Mouse (Mus musculus) frontal cortex, adult 2 months (tissue): ENCODE results near the gene Secisbp2. TPM values are rescaled to one million over a fixed set of nuclear protein-coding genes. Genes with fewer than 3 reads are reported as not detected.

ENCODE experiments used
- DNase-seq, 2 experiments: peaks; one replicate each; pipeline ENCODE4 v3.0.0; 2022; ENCODE audit warnings: low spot score in 1 of 2; ENCODE audit errors: extremely low spot score in 1 of 2
- polyA plus RNA-seq: library from polyadenylated mRNA; depleted of rRNA; stranded (reverse); fragments of >200 nt; gene quantifications from 2 replicates; pipeline ENCODE4 v1.2.3, GENCODE M21; 2012

The Secisbp2 gene
- polyA plus RNA-seq, 1 experiment = 24.2 TPM

DNA sequence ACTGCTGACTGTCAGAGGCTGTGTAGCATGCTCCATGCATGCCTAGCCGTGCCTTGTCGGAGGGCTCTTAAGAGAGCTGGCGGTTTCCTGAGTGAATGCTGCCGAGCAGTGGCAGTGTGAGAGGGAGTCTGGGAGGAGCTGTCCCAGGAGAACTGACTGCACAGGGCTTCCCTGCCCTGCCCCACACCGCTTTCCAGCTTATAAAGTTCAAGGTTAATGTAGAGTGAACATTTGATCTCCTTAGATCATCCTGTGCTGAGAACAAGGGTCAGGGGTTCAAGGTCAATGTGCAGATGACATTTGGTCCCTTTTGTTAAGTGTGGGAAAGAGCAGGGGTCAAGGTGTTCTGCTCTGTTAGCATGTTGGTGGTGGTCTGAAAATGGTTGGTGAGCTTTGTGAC is 29.6 kb downstream of the Secisbp2 start:
- no peak for DNase-seq

DNA sequence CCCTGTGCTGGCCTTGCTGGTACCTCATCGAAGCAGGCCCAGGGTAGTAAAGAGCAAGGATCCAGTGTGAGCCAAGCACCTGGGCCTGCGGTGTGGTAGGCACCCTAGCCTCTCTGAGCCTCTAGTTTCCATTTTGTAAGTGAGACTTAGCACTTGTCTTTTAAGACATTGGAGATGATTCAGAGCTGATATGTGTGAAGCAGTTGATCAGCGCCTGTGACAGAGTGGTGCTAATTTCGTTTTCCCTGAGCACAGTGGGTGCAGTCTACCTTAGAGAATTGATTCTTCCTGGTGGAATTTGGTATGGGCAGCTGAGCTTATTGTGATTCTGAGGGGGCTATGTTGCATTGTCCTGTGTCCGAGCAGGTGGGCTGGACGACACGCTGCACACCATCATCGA is 30.1 kb downstream of the Secisbp2 start:
- no peak for DNase-seq

DNA sequence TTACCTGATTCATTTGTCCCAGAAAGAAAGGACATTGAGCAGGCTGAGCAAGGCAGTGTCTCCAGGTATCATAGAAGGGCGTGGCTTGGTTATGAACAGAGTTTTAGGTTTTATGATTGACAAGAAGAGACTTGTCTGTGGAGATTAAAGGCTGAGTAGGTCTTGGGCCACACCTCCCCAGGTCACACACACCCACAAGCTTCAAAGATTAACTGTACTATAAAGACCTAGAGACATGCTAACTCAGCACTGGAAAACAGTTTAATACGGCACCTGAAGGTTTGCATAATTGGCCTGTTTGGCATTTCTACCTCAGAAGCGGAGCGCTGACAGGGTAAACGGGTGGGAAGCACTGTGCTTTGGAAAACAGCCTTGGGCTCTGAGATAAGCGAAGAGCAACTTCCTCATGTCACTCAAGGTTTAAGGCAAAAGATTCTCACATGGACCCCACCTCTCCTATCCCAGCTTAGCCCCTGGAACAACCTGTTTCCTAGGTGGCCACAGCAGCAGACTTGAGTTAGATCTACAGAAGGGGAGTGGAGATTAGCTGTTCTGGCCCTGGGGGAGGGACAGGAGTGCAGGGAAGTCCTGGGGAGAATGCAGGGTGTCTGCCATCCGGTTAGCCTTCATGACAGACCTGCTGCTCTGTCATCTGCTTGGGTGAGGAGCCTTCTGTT is 33.9 kb downstream of the Secisbp2 start:
- DNase-seq = no peak

DNA sequence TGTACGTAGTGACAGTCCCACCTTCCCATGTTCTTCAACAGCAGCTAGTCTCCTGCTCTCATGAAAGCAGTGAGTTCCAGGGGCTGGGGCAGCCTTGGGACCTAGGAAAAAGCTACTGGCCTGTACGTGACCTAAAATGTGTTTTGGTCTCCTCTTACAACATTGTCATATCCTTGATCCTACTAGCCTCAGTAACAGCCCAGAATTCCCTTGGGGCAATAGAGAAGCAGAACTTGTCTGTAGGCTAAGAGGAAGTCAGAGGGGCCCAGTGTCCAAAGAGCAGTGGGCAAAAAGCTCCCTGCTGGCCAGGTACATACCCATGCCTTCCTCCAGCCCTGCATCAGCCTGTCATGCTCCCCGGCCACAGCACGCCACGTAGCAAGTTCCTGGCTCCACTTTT is 35.5 kb downstream of the Secisbp2 start:
- DNase-seq = no peak

DNA sequence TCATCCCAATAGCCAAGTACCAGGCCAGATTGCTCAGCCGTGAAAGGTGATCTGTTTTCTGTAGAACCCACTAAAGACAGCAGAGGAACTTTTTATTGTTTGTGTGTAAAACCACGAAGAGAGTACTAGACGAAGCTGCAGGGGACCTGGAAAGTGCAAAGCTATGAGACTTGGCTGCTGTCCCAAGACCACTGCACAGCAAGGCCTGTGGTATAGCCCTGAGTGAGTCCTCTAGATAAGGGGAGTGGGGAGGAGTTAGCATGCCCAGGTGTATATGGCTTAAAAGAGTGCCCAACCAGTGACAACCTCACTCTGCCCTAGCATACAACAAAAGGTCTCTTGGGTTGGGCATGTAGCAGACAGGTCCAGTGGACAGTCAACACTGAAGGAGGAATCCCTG is 37.2 kb downstream of the Secisbp2 start:
- DNase-seq = no peak

DNA sequence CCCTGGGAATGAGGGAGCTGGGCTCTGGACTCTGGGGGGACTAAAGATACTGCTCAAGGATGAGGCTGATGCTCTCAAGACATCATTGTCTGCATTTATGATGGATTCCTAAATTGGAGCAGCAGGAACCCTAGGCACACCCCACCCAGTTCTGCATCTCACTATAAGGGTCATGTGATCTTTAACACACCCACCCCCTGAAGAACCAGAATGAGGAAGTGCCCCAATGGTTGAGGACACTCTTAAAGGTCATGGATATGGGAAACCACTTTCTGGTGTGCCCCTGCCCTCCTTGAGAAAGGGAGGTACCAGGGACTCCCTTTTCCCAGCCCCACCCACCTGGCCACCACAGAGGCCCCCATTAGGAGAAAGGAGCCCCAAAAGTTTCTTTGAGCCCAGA is 45.0 kb downstream of the Secisbp2 start:
- DNase-seq = no peak

DNA sequence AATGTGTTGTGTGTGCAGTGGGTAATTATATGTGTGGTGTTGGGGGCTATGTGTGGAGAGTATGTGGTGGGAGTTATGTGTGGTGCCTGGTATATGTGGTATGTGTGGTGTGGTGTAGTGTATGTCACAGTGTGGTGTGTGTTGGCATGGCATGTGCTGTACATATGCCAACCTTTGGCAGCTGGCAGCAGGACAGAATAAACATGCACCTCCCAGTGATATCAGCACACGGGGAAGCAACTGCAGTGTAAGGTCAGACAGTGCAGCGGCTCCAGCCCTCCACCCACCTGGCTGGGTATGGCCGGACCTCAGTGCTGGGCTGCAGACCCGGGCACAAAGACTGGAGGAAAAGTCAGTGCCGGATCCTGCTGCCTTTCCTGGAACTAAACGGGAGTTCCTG is 46.0 kb downstream of the Secisbp2 start:
- no peak for DNase-seq

DNA sequence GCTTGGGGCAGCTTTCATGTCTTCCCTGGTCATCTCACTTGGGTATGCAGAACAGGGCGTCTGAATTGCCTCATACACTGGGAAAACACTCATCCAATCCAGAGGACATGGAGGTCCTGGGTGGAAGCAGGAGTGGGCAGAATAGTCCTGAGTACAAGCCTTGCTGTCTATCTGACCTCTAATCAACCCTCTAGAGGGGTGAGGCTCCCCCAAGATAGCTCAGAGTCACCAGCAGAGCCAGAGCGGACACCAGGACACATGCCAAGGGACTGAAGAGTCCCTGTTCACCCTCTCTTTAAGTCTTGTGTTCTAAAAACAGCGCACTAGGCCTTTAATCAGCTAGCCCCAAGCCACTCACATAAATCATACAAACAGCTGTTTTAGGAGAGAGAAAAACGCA is 46.4 kb downstream of the Secisbp2 start:
- DNase-seq = no peak

DNA sequence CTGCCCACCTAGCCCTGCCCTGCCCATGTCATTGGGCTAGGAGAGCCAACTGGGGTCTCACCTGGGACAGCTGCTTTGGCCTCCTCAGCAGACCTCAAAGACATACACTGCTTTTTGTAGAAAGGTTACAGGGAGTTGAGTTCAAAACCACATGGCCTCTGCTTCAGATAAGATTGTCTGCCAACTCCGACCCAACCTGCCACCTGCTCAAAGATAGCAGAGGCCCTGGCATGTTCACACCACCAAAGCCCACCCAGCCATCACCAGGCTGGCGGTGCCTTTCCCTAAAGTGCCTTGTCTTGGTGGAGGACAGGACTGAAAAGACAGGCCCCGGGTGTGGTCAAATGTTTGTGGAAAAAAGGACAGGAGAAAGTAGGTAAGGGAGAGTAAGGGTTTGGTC is 46.8 kb downstream of the Secisbp2 start:
- DNase-seq = no peak

DNA sequence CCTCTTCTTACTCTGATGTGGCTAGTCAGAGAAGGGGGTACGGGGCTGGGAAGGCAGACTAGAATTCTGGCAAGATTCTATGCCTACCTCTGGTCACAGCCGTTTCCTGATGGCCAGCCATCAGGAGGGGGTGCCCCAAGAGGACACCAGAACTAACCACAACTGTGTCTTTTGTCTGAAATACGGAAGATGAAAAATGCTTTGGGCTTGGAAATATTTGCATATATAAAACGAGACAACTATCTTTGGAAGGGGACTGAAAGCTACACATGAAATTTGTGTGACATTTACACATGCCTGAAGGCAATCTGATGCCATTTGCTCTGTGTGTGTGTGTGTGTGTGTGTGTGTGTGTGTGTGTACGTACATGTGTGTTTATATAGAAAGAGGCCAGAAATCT is 52.4 kb downstream of the Secisbp2 start:
- DNase-seq = no peak

DNA sequence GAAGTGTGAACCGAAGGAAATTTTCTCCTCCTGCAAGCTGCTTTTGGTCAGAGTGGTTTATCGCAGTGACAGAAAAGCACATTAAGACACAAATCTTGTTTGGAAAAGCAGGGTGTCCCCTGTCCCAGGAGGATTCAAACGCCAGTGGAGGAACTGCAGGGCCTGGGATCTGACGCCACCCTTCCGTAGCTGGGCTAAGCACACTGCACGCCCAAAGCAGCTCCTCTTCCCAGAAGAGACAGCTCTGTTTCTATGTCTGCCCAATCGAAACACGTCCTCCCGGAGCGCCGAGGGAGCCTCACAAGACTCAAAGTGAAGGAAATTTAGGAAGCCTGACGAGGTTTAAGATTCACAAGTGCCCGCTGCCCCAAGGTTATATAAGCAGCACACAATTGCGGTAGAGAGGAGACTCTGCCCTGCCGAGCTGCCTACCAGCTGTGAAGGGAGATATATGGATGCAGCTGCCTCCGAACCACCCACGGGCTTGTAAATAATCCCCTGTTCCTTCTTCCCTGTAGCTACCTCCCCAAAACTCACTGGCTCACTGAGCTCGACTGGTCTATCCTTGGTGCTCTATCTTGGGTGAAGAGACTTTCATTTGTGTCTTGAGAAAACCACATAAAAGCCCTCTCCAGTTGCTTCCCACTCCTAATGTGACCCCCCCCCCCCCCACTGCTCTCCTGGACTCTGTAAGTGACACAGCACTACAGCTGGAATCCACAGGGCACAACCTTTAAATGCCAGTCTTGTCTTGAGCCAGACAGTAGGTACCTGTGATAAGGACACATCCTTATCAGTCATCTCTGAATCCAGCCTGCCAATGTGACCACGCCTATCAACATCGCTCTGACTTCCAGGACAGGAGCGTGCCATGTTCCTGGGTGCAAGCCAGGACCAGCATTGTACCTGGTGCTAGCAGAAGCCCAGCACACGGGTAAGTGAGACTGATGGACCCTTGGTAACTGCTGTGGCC is 54.7 kb downstream of the Secisbp2 start:
- peak in 1 of 2 experiments; percentile 37 for DNase-seq

DNA sequence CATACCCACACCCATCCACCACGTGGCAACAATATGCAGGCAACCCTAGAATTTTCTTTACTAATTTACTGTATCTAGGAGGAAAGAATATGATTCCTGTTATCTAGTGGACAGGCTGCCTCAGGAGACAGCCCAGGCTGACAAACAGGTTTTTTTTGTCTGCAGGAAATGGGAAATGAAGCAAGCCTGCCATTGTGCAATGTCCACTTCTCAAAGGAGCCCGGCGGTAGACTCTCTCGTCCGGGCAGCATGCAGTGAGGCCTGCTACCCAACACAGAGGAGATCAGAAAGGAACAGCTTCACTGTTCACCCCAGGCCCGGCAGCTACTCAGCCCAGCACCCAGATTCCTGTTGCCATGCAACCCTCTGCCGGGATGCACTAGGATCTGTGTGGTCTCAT is 59.2 kb downstream of the Secisbp2 start:
- DNase-seq = no peak

DNA sequence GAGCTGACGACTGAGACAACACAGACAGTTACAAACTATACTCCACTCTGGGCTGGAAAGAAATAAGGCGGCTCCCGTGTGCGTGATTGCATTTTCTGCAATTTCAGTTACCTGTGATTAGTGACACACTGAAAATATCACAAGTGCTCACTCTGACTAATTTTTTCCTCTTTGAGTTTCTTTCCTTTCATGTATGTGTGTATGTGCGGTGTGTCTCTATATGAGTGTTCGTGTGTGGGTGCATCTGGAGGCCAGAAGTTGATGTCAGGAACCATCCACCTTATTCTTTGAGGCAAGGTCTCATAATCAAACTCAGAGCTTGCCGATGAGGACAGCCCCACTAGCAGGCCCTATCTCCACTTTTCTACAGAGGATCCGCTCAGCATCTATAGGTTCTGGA is 60.5 kb downstream of the Secisbp2 start:
- no peak for DNase-seq

DNA sequence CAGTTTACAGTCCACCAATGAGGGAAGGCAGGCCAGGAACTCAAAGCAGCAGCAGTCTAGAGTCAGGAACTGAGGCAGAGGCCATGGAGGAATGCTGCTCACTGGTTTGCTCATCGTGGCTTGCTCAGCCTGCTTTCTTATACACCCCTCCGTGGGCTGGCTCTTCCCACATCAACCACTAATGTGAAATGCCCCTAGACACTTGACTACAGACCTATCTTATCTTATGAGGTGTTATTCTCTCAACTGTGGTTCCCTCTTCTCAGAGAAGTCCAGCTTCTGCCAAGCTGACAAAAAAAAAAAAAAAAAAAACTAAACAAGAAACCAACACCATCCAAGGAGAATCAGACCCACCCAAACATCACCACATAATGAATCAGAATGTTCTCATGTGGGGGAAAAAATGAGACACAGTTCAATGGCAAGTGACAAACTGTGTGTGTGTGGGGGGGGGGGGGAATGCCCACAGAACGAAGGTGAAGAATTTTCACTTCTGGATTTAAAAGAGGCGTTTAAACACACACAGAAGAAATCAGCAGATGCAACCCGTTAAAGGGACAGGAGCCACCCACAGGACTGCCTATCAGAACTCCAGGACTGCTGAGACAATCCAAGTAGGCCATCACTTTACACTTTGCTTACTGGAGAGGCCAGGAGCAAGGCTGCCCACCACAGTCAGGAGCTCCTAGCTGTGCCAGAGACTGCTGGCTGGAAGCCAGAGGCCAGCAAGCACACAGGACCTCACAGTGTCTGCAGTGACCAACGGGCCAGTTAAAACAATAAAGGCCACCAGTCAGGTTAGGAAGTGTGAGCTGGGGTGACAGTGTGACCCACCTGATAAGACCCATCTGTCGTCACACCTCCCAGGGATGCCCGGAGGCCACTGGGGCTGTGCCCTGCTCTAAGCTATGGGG is 65.1 kb downstream of the Secisbp2 start:
- DNase-seq = peak in 1 of 2 experiments; percentile 35

DNA sequence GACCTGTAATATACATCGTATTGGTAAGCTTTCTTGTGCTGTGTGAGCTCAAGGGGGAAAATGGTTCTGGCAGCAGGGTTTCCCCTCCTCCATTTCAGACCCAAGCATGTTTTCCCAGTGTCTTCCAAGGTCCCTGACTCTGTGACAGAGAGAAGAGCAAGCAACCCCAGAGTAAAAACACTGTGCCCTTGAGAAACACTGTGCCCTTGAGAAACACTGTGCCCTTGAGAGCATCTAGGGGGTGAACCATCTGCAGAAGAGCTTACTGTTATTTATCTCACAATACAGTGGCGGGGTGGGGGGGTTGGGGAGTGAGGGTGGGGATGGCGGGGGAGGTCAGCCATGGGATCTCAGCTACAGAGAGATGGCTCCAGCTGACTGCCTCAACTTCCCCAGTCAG is 67.8 kb downstream of the Secisbp2 start:
- DNase-seq = no peak

DNA sequence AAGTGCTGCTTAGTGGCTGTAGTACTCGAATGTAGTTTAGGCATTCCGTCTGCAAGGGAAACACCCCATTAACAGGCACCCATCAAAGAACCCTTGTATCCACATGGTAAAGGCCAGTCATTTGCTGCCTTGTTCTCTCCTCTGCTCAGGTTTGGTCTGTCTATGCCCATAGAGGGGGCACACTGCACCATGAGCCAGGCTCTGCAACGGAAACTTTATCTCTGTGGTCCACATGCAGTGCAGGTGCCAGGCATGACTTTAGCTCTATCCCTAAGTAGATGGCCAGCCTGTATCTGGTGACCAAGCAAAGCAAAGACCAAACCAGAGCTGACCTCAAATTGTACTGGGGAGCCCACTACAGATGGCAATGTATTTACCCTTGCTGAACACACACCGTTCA is 69.1 kb downstream of the Secisbp2 start:
- no peak for DNase-seq

DNA sequence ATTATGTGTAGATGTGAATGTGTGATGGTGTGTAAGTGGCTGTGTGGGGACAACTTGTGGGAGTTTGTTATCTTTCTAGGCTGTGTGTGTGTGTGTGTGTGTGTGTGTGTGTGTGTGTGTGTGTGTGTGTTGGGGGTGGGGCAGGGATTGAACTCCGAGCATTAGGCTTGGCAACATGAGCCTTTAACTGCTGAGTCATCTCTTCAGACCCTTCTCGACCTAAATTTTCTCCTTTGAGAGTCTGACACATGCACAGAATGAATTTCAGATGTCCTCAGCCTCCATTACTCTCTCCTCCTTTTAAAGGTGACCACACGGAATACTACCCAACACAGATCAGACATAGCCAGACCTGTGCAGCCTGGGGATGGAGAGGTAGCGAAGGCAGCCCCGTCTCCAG is 71.6 kb downstream of the Secisbp2 start:
- no peak for DNase-seq

DNA sequence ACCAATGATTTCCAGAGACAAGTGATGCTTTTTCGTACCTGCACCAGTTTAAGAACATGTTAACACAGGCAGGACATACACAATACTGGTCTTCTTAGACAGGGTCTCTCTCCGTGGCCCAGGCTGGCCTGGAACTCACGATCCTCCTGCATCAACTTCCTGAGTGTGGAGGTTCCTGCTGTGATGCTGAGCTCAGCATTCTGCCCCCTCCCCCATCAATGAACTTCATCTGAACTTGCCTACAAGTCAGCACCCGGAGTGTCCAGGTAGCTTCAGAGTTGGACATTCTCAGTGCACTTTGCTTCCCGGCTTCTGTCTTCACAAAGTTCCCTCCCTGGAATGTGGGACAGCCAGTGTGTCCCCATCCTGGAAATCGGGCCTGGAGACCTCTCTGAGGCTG is 73.1 kb downstream of the Secisbp2 start:
- DNase-seq = no peak

DNA sequence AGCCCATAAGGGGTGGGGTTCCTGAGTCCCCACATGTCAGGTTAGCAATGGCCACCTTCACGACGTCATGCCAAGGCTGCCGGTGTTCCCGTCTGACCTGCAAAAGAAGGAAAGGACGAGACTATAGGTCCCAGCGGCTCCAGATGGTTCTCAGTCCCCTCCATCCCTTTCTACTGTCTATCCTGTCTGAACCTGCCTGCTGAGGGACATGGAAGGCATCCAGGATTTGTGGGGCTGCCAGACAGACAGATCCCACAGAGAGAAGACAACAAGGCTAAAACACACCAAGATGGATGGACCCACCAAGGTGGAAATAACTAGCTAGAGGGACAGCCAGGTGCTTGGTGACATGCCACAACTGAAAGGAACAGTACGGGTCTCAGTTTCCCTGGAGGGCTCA is 73.9 kb downstream of the Secisbp2 start:
- no peak for DNase-seq

DNA sequence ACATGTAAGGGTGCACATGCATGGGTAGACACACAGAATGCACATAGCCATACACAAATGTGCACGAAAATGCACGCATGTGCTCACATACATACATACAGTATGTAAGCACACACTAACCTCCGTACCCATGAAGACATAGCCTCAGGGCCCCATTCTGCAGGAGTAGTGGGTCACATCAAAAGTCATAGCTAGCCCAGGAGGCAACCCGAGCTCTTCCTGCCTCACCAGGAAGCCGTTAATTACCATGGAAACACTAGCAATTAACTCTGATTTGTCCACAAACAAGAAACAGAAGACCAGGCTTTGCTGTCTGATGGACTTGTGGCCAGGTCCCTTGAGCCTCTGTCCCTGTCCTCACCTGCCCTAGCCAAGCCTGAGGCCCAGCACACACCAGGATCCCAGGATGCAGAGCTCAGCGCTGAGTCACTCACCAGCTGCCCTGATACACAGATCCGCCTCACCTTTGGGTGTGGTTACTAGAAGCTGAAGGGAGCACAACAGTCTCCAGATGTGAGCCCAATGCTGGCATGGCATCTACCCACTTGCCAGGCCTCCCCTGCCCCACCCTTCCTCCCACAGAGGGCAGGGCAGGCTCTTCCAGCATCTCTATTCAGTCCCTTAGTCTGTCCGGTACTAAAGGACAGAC is 74.6 kb downstream of the Secisbp2 start:
- DNase-seq = no peak
